Mouse (Mus musculus) intestine, embryonic 16.5 days (tissue): ENCODE measurements at regions not wholly inside any gene's neighbourhood (a gene's known extent, or its start where the extent isn't known, plus 50 kb on each side); places are given as distances from the start of the nearest gene placed in this dataset.

Experiments
- ATAC-seq: fragments of 200-750 bp; cut with Nextera tagmentation; 2 replicates; pipeline ENCODE4 v1.8.0; 2017; ENCODE audit warnings: moderate TSS enrichment, moderate library complexity
- H3K27ac ChIP-seq: fragments of 300-500 bp; sonication (generic); 2 replicates; pipeline ENCODE4 v1.5.1; 2014; ENCODE audit warnings: mild to moderate bottlenecking, low read length
- H3K27me3 ChIP-seq: fragments of 300-500 bp; sonication (generic); replicated peaks from 2 replicates; pipeline ENCODE4 v1.6.1; 2014; ENCODE audit warnings: low read length, control low read depth, mixed read lengths; ENCODE audit not compliant: control insufficient read depth, insufficient read depth
- H3K36me3 ChIP-seq: fragments of 300-500 bp; sonication (generic); 2 replicates; pipeline ENCODE4 v1.6.1; 2014; ENCODE audit warnings: low read length, control low read depth; ENCODE audit not compliant: control insufficient read depth, insufficient read depth
- H3K4me1 ChIP-seq: fragments of 300-500 bp; sonication (generic); 2 replicates; pipeline ENCODE4 v1.6.1; 2014; ENCODE audit warnings: low read length, control low read depth, mixed read lengths; ENCODE audit not compliant: control insufficient read depth, insufficient read depth
- H3K4me2 ChIP-seq: fragments of 300-500 bp; sonication (generic); 2 replicates; pipeline ENCODE4 v1.6.1; 2014; ENCODE audit warnings: low read depth, low read length, control low read depth
- H3K4me3 ChIP-seq: fragments of 300-500 bp; sonication (generic); 2 replicates; pipeline ENCODE4 v1.5.1; 2014; ENCODE audit warnings: mild to moderate bottlenecking, low read length
- H3K9ac ChIP-seq: fragments of 300-500 bp; sonication (generic); 2 replicates; pipeline ENCODE4 v1.6.1; 2014; ENCODE audit warnings: low read depth, low read length
- H3K9me3 ChIP-seq: fragments of 300-500 bp; sonication (generic); 2 replicates; pipeline ENCODE4 v1.6.1; 2016; ENCODE audit warnings: low read length, control low read depth; ENCODE audit not compliant: control insufficient read depth
- WGBS: fragments of 180-500 bp; shearing (Covaris S2); extraction: QIAGEN DNeasy Blood & Tissue Kit; methylation state at CpG from one replicate; pipeline ENCODE4 v1.1.7; 2014; 5-methylcytosine and 5-hydroxymethylcytosine counted together

DNA sequence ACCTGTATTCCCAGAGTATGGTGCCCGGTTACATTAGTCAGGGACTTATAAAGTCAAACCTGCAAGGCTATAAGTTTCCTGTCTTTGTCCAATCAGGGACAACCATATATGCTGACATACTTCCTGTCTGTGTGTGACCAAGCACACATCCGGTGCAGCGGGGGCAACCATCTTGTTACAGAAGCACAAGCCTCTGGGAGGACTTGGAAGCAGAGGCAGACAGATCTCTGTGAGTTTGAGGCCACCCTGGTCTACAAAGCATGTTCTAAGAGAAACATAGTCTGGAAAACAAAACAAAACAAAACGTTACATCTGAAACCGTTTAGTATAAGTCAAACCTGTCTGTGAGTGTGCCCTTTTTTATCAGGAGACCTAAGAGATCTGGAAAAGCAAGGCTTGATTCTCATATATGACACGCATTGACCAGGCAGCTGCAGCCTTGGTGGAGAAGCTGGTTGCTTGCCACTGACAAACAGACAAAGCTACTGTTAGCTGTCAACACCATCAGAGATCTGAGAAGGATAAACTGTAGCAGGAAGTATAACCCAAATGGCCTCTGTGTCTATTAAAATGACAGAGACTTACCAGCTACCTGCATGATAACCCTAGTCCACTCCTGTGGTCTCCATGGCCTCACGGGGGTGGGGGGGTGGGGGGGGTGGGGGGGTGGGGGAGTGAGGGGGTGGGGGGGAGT lies 72.6 kb upstream of the Bmp2k start:
- H3K4me2 ChIP-seq: no peak overlapping the region
- no peak for ATAC-seq
- H3K9ac ChIP-seq: no peak overlapping the region
- no peaks in the 10 kb centered on the region for H3K9me3 ChIP-seq
- WGBS: 86% methylated on average over 7 of the region's 7 CpGs
- no peak overlapping the region for H3K27ac ChIP-seq
- H3K36me3 ChIP-seq: no peaks in the 10 kb centered on the region
- 0 out of 2 replicates have a peak, but pooled peaks cover 3% of the 10 kb centered on the region for H3K4me1 ChIP-seq
- H3K27me3 ChIP-seq: no peaks in the 10 kb centered on the region
- no peak overlapping the region for H3K4me3 ChIP-seq

DNA sequence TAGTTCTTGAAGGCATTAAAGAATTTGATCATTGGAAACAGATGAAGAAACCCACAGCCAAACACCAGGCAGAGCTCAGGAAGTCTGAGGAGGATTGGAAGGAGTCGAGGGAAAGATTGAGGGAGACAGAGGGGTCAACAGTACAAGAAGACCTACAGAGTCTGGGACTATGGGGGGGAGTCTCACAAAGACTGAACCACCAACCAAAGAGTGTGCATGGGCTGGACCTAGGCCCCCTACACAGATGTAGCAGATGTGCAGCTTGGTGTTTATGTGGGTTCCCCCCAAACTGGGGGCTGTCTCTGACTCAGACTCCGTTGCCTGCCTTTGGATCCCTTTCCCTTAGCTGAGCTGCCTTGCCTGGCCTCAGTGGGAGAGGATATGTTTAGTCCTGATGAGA lies 71.5 kb upstream of the Bmp2k start:
- no peak overlapping the region for H3K4me3 ChIP-seq
- H3K36me3 ChIP-seq: no peaks in the 10 kb centered on the region
- 0 out of 2 replicates have a peak, but pooled peaks cover 3% of the 10 kb centered on the region for H3K4me1 ChIP-seq
- H3K9ac ChIP-seq: no peak overlapping the region
- no peak overlapping the region for H3K4me2 ChIP-seq
- no peaks in the 10 kb centered on the region for H3K9me3 ChIP-seq
- H3K27ac ChIP-seq: no peak overlapping the region
- ATAC-seq: no peak
- 86% methylated on average over 2 of the region's 2 CpGs for WGBS
- H3K27me3 ChIP-seq: no peaks in the 10 kb centered on the region

DNA sequence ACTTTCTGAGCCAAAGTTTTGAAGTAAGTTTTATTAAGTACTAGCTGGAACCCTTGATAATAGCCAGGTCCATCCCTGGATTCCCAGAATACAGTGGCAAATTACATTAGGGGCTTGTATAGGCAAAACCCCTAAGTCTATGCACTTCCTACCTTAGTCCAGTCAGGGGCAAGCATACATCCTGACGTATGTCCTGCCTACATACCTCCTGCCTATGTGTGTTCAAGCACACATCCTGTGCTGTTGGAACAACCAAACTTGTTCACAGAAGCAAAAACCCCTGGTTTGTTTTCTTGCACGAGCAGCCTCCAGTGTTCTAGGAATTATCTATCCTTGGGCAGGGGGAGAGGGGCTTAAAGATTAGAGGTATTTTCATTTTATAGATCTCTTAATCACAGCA lies 66.4 kb upstream of the Bmp2k start:
- no peak for ATAC-seq
- Histone ChIP-seq H3K36me3 (no peaks in the 10 kb centered on the region), H3K4me3 (no peak overlapping the region), H3K9me3 (no peaks in the 10 kb centered on the region), H3K4me2 (no peak overlapping the region), H3K9ac (no peak overlapping the region; the same call in 1 of the 2 replicates), H3K27ac (no peak overlapping the region), H3K4me1 (0 out of 2 replicates have a peak, but pooled peaks cover 4% of the 10 kb centered on the region), H3K27me3 (no peaks in the 10 kb centered on the region)
- WGBS: 66% methylated on average over 2 of the region's 2 CpGs

DNA sequence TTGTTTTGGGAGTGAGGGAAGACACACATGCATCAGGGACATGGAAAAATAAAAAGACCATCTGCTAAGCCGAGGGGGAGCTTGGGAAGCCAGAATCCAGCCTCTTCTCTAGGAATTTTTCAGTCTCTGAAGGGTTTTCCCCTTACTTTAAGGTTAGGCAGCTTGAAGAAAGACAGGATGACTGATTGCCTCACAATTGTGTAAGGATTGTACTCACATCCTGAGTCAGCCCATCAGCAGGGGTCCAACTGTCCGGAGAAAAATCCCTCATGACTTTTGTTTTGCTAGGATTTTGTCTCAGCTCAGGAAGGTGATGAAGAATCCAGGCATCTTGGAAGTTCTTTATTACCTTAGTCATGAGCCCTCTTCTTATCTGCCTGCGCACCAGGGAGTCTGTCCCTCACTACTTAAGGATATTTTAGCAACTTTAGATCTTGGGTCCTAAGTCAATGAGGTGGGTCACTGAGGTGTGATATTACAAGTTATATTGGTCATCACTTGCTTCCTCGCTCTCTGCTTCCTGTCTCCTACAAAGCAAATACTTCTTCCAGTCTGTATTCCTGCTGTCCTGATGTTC lies 65.8 kb upstream of the Bmp2k start:
- Histone ChIP-seq H3K4me1 (0 out of 2 replicates have a peak, but pooled peaks cover 4% of the 10 kb centered on the region), H3K4me2 (no peak overlapping the region), H3K36me3 (no peaks in the 10 kb centered on the region), H3K9me3 (no peaks in the 10 kb centered on the region), H3K27me3 (no peaks in the 10 kb centered on the region), H3K27ac (no peak overlapping the region), H3K9ac (no peak overlapping the region), H3K4me3 (no peak overlapping the region)
- no peak for ATAC-seq
- 61% methylated on average over 4 of the region's 4 CpGs for WGBS

DNA sequence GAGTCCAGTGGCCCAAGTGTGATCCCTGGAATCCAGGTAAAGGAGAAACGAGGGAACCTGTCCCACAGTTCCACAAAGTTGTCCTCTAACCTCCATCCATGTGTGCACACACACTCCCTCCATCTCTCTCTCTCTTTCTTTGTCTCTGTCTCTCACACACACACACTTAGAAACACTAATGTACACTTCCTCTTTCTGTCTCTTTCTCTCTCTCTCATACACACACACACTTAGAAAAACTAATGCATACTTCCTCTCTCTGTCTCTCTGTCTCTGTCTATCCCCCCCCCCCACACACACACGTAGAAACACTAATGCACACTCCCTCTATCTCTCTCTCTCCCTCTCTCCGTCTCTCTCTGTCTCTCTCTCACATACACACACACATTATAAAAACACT lies 61.2 kb upstream of the Bmp2k start:
- Histone ChIP-seq H3K27me3 (no peaks in the 10 kb centered on the region), H3K4me3 (no peak overlapping the region)
- 78% methylated on average over 3 of the region's 3 CpGs for WGBS

DNA sequence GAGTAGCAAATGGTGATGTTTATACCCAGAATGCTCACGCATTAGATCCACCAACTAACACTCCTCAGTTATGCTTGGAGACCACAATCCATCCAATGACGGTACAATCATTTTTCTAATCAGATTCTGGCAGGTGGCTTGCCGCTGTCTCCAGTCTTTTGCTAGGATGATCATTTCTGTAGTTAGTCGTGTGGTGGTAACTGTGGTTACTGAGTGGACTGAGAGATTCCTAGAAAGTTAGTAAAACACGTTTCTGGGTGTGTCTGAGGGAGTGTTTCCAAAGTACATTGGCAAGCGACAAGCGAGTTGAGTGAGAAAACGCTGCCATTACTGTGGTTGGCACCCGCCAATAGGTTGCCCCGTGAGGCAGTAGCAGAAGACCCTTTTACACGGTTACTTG lies 58.8 kb upstream of the Bmp2k start:
- no peak for ATAC-seq
- peak overlapping the region; percentile 5; the same call in 1 of the 2 replicates for H3K27ac ChIP-seq
- H3K9ac ChIP-seq: no peak overlapping the region
- WGBS: 81% methylated on average over 11 of the region's 11 CpGs
- H3K4me2 ChIP-seq: 0 out of 2 replicates have a peak overlapping the region, but pooled peaks have one; percentile 2
- no peaks in the 10 kb centered on the region for H3K36me3 ChIP-seq
- H3K27me3 ChIP-seq: no peaks in the 10 kb centered on the region
- H3K4me3 ChIP-seq: no peak overlapping the region
- peaks cover 3% of the 10 kb centered on the region for H3K4me1 ChIP-seq
- H3K9me3 ChIP-seq: no peaks in the 10 kb centered on the region

More for the DNA sequence above, 61.2 kb upstream of the Bmp2k start:
- Histone ChIP-seq H3K9ac (no peak overlapping the region), H3K27ac (no peak overlapping the region), H3K4me2 (no peak overlapping the region), H3K36me3 (no peaks in the 10 kb centered on the region), H3K9me3 (no peaks in the 10 kb centered on the region), H3K4me1 (peaks cover 7% of the 10 kb centered on the region)
- no peak for ATAC-seq

DNA sequence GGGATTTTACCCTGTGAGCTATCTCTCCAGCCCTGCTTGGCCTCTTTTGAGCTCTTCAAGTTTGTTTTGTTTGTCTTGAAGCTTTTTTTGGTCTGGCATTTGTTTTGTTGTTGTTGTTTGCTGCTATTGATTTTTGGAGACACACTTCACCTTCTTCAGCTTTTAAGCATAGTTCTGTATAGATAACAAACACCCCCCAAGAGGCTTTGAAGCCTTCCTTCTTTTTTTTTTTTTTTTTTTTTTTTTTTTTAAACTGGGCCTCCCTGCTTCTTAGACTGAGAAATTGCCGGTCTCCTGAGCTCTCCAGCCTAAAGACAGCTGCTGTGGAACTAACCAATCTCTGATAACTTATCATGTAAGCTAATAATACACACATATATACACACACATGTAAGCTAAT lies 58.2 kb upstream of the Bmp2k start:
- Histone ChIP-seq H3K4me1 (peaks cover 3% of the 10 kb centered on the region), H3K36me3 (no peaks in the 10 kb centered on the region), H3K27me3 (no peaks in the 10 kb centered on the region), H3K4me3 (no peak overlapping the region), H3K4me2 (no peak overlapping the region), H3K9ac (no peak overlapping the region), H3K9me3 (no peaks in the 10 kb centered on the region), H3K27ac (peak overlapping the region; percentile 5; the same call in 1 of the 2 replicates)
- ATAC-seq: no peak
- 71% methylated on average over 1 of the region's 1 CpGs for WGBS

DNA sequence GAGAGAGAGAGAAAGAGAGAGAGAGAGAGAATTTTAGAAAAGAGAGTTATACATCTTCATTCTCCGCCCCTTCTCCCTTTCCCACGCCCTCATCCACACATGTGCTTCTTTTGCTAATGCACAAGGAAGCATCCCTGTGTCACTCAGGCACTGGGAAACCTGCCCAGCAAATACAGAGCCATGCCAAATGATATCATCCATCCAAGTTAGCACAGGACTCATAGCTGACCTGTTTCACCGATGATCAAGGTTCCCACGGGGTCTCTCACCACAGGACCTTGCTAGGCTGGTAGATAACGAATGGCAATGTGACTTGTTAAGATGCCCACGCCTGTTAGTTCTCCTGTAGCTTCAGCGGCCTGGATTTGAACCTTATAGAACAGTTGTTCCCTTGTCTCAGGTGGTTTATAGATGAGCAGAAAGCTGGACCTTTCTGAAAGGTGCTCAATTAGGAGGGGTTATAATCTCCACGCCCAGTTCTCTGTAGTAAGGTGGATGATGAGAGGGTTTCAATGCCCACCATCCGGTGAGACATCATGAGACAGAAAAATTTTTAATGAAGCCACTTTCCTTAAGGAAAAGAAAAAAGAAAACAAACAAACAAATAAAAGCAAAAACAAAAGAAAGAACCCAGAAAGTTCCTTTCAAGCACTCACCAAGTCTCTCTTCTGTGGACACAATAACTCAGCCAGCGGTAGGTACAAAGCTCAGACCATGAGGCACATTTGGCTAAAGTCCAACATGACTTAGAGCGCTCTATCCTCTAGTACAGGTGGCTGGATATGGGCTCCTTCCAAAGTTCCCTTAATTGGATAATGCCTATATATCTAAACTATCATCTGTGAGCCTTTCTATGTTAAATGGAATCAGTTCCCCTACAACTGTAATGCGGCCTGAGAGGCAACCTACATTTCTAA lies 57.1 kb upstream of the Bmp2k start:
- peak overlapping the region; percentile 86 for H3K27ac ChIP-seq
- peaks cover 3% of the 10 kb centered on the region for H3K4me1 ChIP-seq

DNA sequence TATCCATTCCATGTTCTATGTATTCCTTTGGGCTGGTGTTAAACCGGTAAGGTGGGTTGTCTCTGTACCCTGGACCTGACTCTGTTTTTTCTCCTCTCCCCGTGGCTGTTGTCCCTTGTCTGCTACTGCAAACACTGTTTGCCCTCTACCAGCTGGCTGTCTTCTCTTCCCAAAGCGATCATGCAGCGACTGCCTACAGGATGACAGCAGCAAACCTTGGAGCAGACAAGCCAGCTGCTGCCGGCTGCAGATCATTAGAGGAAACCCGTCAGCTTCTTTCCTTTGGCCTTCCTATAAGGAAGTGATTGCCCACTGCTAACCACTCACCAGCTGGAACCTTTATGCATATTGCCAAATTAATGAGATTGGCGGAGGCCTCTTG lies 56.4 kb upstream of the Bmp2k start:
- WGBS: 28% methylated on average over 7 of the region's 7 CpGs
- Histone ChIP-seq H3K4me1 (peaks cover 3% of the 10 kb centered on the region), H3K27me3 (no peaks in the 10 kb centered on the region), H3K9me3 (no peaks in the 10 kb centered on the region), H3K36me3 (no peaks in the 10 kb centered on the region), H3K9ac (peak overlapping the region; percentile 41; the same call in 1 of the 2 replicates), H3K4me2 (peak overlapping the region; percentile 46), H3K27ac (peak overlapping the region; percentile 86), H3K4me3 (no peak overlapping the region)
- peak; percentile 90 for ATAC-seq

More for the DNA sequence above, 57.1 kb upstream of the Bmp2k start:
- 0 out of 2 replicates have a peak overlapping the region, but pooled peaks have one; percentile 35 for H3K9ac ChIP-seq
- H3K36me3 ChIP-seq: no peaks in the 10 kb centered on the region
- H3K9me3 ChIP-seq: no peaks in the 10 kb centered on the region
- H3K27me3 ChIP-seq: no peaks in the 10 kb centered on the region
- 61% methylated on average over 12 of the region's 12 CpGs for WGBS
- H3K4me2 ChIP-seq: peak overlapping the region; percentile 46
- peak overlapping the region; percentile 21 for H3K4me3 ChIP-seq
- peak; percentile 95 for ATAC-seq
